33 mouse cellular contexts compared by ENCODE assay signal in the genomic region with DNA sequence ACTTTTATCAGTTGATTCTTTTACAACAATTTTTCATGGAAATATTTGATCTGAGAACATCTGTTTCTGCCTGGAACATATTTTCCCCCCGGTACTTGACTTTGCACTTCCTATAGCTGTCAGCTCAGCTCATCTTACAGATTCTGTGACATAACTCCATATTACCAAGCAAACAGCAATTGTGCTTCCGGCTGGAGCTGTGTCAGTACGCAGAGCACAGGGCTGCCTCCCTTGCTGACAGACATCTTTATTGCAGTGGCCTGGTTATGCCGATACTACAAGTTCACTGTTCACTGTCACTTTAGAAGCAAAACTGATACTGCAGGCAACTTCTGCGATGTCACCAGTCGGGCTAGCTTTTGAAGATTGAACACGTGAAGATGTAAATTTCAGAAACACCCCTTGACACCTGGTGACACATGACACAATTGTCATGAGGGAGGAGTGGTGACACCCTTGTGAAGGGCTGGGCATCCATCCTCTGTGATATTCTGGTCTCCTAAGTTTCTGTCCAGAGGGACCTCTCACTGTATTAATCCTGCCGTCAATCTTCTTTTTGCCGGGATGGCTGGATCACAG.
DNase-seq lines count a peak whose midpoint lies in the region; ATAC-seq and TF ChIP-seq lines count a peak whose summit lies in the region.
"Had no signal": no experiment of that assay in that cellular context is flagged by ENCODE, and none has a peak within 500 bp of the region (broad histone marks: within the 10 kb centered on the region; RNA-seq: fewer than 3 reads in every experiment).

No protein-coding gene starts in this region.

- no peak overlapping the region for H3K27ac ChIP-seq in heart, embryonic 12.5 days (ENCODE audit: poor library complexity, severe bottlenecking)
- H3K27ac ChIP-seq in kidney, postnatal 0 days, result no peak overlapping the region
- H3K27ac ChIP-seq: embryonic facial prominence, embryonic 12.5 days; forebrain, embryonic 10.5 days; heart, embryonic 10.5 days; hindbrain, postnatal 0 days; kidney, embryonic 15.5 days; limb, embryonic 13.5 days; liver, embryonic 12.5 days; macrophage; midbrain, embryonic 10.5 days; midbrain, embryonic 15.5 days; neural tube, embryonic 12.5 days had no signal

- H3K9ac ChIP-seq in heart, embryonic 12.5 days, result no peak overlapping the region
- H3K9ac ChIP-seq in kidney, postnatal 0 days (ENCODE audit: low read depth, low read length), result no peak overlapping the region
- H3K9ac ChIP-seq: embryonic facial prominence, embryonic 12.5 days; forebrain, postnatal 0 days; kidney, embryonic 15.5 days; limb, embryonic 13.5 days; liver, embryonic 12.5 days; liver, postnatal 0 days; midbrain, embryonic 15.5 days; neural tube, embryonic 12.5 days had no signal

- H3K27me3 ChIP-seq in heart, embryonic 12.5 days (replicated peaks), result no peaks in the 10 kb centered on the region
- H3K27me3 ChIP-seq in kidney, postnatal 0 days (ENCODE audit: insufficient read depth, low read length), result no peaks in the 10 kb centered on the region
- H3K27me3 ChIP-seq: embryonic facial prominence, embryonic 12.5 days; limb, embryonic 13.5 days; midbrain, embryonic 15.5 days; neural tube, embryonic 12.5 days had no signal

- 35% methylated on average over 9 of the region's 9 CpGs for WGBS in heart, embryonic 12.5 days
- WGBS in kidney, postnatal 0 days, result 33% methylated on average over 9 of the region's 9 CpGs

- no peak overlapping the region for H3K4me3 ChIP-seq in heart, embryonic 12.5 days
- H3K4me3 ChIP-seq in kidney, postnatal 0 days (replicated peaks; ENCODE audit: low read depth, low read length), result no peak overlapping the region
- H3K4me3 ChIP-seq: embryonic facial prominence, embryonic 12.5 days; forebrain, embryonic 10.5 days; heart, embryonic 10.5 days; kidney, embryonic 15.5 days; limb, embryonic 13.5 days; liver, embryonic 12.5 days; midbrain, embryonic 10.5 days; midbrain, embryonic 15.5 days; neural tube, embryonic 12.5 days had no signal

- ATAC-seq in heart, embryonic 12.5 days (ENCODE audit: insufficient number of reproducible peaks, low FRiP score), result no peak
- no peak for ATAC-seq in kidney, postnatal 0 days (replicated peaks; ENCODE audit: low FRiP score, low read depth)
- ATAC-seq: forebrain, postnatal 0 days; hindbrain, postnatal 0 days; liver, embryonic 12.5 days; liver, postnatal 0 days; lung, postnatal 0 days; midbrain, embryonic 15.5 days had no signal

- no peak overlapping the region; the same call in 1 of the 2 replicates for H3K4me2 ChIP-seq in heart, embryonic 12.5 days
- H3K4me2 ChIP-seq in kidney, postnatal 0 days (ENCODE audit: low read length), result no peak overlapping the region
- H3K4me2 ChIP-seq: embryonic facial prominence, embryonic 12.5 days; kidney, embryonic 15.5 days; limb, embryonic 13.5 days; liver, embryonic 12.5 days; midbrain, embryonic 15.5 days; neural tube, embryonic 12.5 days had no signal

- H3K9me3 ChIP-seq in heart, embryonic 12.5 days (replicated peaks), result no peaks in the 10 kb centered on the region
- H3K9me3 ChIP-seq in kidney, postnatal 0 days (replicated peaks; ENCODE audit: low read length), result no peaks in the 10 kb centered on the region
- H3K9me3 ChIP-seq: embryonic facial prominence, embryonic 12.5 days; forebrain, embryonic 10.5 days; heart, embryonic 10.5 days; kidney, embryonic 15.5 days; limb, embryonic 13.5 days; liver, embryonic 12.5 days; midbrain, embryonic 10.5 days; midbrain, embryonic 15.5 days; neural tube, embryonic 12.5 days had no signal

- peak; percentile 61 for DNase-seq in heart, adult 11 months
- DNase-seq in kidney, postnatal 0 days (ENCODE audit: low spot score), result peak; percentile 29
- DNase-seq in kidney, postnatal 4 days, result no peak
- DNase-seq in CD4-positive, CD25-positive, alpha-beta regulatory T cell, adult 2 months (ENCODE audit: low read depth, low spot score), result peak; percentile 60
- peak; percentile 83 for DNase-seq in induced T-regulatory cell, adult 2 months (ENCODE audit: low read depth)
- no peak for DNase-seq in adrenal gland, adult 8-10 months
- no peak for DNase-seq in embryo, embryonic 10 days (ENCODE audit: low spot score)
- DNase-seq: adrenal gland, postnatal 10 days; cerebellum, adult 11 months; cerebellum, adult 9-10 months; cerebellum, postnatal 36 days; embryo, embryonic 11 days; forebrain, postnatal 0 days; kidney, adult 11 months; kidney, postnatal 36 days; layer of hippocampus, adult 9-11 months; liver, postnatal 0 days; right cerebral cortex, postnatal 4 days; thymus, adult 2 months; thymus, postnatal 36 days had no signal

- peaks cover 17% of the 10 kb centered on the region for H3K4me1 ChIP-seq in heart, embryonic 12.5 days (replicated peaks)
- peaks cover 4% of the 10 kb centered on the region for H3K4me1 ChIP-seq in kidney, postnatal 0 days (replicated peaks; ENCODE audit: insufficient read depth, low read length)
- H3K4me1 ChIP-seq: neural tube, embryonic 12.5 days had no signal

- H3K36me3 ChIP-seq in heart, embryonic 12.5 days, result no peaks in the 10 kb centered on the region
- H3K36me3 ChIP-seq in kidney, postnatal 0 days (ENCODE audit: insufficient read depth, low read length), result no peaks in the 10 kb centered on the region
- H3K36me3 ChIP-seq: embryonic facial prominence, embryonic 12.5 days; forebrain, embryonic 10.5 days; heart, embryonic 10.5 days; kidney, embryonic 15.5 days; limb, embryonic 13.5 days; liver, embryonic 12.5 days; midbrain, embryonic 10.5 days; midbrain, embryonic 15.5 days; neural tube, embryonic 12.5 days had no signal

- no peak for TF ChIP-seq CTCF in kidney, postnatal 0 days (IDR thresholded peaks at IDR 0.05; ENCODE audit: low read depth)

Comparison
In these comparisons a context has a peak if more than half of its experiments do, and no peak if none do; other contexts are left out.
1. DNase-seq: peak in heart, adult 11 months (single experiment), kidney, postnatal 0 days (single experiment), CD4-positive, CD25-positive, alpha-beta regulatory T cell, adult 2 months (single experiment) and induced T-regulatory cell, adult 2 months (single experiment); none in kidney, postnatal 4 days (0 of 2), adrenal gland, adult 8-10 months (single experiment) and embryo, embryonic 10 days (single experiment).